Mouse (Mus musculus) neutrophil, adult 5-6 weeks (primary cell): Measurements from ENCODE around the gene Tekt4. TPM values are rescaled to one million over a fixed set of nuclear protein-coding genes. Genes with fewer than 3 reads are reported as not detected.

Experiments
- ATAC-seq: fragments of 151-379, 151-347 bp; 2 replicates; pipeline ENCODE4 v1.8.0; 2017; ENCODE audit warnings: mild to moderate bottlenecking, moderate TSS enrichment; ENCODE audit not compliant: insufficient number of reproducible peaks, poor library complexity, low FRiP score, severe bottlenecking; ENCODE audit errors: extremely low read depth
- total RNA-seq: library from RNA; stranded (forward); fragments of 200-1000 nt; gene quantifications from 2 replicates; pipeline ENCODE4 v1.2.3, GENCODE M21; 2017

Gene Tekt4
- total RNA-seq, 1 experiment from 2014 or later = not detected

DNA sequence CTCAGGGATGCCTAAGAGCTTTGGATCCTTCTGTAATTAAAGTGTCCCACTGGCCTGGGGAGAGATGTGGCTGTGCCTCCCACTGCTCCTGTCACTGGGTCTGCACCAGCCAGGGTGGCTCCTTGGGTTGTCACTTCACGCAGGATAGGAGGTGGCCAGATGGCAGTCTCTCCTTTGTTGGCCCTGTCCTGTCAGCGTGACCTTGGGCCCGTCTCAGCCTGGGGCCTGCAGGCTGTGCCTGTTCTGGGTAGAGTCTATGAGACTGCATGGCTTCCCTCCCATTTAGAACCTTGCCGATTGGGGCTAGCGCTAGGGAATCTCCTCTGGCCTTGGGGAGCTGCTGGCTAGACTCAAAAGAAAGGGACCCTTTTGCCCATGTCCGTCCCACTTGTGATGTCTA, 13.9 kb downstream of the Tekt4 start:
- no peak for ATAC-seq

DNA sequence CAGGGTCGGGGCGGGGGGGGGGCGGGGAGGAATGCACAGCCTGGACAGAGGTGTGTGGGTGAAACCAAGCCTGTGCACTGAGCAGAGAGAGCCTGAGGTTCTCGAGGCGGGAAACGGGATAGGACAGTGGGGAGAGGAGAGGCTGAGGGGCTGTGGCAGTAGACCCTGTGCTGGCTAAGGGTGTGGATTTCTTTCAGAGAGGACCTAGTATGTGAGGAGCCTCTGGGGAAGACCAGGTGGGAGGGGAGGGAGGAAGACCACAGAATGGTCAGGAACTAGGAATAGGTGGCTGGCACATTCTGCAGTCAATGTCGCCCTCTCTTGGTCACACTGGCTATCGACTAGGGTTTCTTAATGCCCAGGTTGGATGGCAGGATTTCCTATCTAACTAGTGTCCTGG, 15.4 kb downstream of the Tekt4 start:
- no peak for ATAC-seq

DNA sequence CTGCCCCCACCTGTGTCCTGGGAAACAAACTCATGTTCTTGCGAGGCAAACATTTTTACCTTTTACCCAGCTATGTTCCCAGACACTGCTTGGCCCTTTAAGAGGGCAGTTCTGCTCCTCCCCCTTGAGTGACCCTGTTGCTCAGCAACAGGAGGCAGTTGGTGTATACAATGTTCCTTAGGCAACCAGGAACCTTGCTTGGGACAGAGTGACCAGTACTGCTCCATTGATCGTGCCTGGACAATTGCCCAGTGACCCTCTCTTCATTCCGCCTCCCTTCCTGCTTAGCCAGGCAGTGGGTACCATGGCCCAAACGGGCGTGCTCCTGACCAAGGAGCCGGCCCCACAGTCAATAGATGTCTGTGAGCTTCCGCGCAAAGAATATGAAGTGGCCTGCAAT, 17.0 kb downstream of the Tekt4 start:
- ATAC-seq = no peak

DNA sequence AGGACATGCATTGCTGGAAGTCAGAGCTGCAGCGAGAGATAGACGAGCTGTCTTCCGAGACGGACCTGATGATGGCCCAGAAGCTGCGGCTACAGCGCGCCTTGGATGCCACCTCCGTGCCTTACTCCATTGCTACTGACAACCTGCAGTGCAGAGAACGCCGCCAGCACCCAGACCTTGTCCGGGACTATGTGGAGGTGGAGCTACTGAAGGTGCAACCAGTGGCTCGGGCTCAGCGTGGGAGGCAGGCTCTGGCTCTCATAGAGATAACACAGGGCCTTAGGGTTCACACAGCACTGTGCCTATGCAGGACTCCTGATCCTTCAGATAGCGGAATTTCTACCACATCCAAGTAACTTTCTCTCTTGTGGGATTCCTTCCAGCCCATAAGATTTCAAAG, 17.6 kb downstream of the Tekt4 start:
- no peak for ATAC-seq

DNA sequence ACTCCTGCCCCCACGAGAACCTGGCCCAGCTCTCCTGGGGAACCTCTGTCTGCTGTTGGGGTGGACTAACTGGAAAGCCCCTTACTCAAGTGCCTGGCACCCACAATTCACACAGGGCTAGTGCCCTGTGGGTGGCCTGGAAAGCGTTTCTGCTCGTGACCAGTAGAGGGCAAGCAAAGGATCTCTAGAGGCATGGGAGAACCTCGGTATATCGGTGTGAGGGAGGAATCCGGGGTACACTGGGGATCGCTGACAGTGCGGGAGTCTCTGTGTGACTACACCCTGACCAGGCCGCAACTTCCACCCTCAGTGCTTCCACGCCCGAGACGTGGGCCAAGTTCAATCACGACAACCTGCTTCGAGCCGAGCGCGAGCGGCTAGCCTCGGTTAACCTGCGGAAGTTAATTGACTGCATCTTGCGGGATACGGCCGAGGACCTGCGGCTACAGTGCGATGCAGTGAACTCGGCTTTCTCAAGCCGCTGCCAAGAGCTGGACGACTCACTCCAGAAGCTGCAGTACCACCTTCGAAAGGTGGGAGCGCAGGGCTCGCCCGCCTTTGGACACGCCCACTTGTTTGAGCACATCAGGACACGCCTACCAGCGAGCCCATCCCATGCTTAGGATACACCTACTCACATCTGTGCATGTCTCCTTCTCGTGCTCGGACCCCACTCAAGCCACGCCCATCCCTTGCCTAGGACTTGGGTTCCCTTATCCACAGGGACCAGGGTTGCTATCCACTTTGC, 20.1 kb downstream of the Tekt4 start:
- peak; percentile 53; the same call in 1 of the 2 replicates for ATAC-seq

DNA sequence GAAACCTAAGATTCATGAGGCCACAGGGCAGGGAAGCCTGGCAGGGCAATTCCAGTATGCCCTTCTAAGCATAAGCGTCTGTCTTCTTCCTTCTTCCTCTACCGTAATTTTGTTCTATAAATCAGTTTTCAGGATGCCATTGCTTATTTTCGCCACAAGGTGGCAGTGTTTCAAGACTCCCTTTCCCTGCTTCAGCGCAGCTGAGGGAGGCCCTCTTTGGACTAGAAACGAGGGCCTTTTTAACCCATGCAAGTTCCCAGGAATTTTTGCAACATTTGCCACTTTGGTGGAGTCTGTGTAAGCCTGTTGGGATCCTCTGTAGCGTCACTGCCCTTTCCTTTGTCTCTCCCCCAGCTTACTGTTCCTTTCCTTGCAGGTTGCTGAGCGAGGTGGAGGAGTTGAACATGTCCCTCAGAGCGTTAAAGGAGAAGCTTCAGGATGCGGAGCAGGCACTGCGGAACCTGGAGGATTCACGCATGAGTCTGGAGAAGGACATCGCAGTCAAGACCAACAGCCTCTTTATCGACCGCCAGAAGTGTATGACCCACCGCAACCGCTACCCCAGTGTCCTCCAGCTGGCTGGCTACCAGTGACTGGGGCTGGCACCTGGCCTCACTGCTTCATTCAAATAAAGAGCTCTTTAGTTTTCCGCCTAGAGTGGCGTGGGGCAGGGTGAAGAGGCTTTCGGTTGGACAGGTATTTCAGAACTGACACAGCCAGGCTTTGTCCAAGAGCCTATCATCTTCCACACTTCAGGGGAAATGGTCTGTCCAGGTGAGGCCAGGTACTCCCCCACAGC, 21.7 kb downstream of the Tekt4 start:
- no peak for ATAC-seq

DNA sequence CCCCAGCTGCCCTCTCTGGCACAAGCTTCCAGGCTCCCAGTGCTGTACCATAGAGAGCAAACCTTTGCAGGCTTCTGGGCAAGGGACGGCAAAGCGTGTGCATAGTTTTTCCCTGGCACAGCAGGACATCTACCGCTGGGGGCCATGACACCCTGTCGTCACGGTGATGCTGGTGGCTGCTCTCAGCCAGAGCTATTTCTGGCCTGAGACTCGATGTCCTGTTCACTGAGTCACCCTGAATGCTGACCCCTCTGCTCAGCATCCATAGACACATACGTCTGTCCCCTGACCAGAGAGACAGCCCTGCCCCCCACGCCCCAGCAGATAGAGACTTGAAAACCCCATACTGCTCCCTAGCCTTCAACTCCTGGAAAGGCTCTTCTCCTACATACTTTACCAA, 25.7 kb downstream of the Tekt4 start:
- ATAC-seq = no peak

DNA sequence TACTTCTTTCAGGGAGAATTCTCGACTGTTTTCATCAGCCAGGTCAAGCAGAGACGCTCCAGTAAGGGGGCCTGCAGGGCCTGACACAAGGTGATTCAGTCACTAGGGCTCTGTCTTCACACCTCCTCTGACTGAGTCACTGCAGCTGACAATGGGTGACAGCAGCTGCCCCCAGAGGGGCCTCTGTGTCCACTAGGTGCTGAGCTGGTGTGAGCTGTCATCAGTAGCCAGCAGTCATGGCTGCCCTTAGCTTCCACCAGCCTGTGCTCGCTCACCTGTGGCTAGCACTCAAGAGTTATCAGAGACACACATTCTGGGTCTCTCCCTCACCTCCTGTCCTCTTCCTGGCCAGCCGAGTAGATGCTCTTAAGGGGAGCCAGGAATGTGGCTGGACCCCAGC, 26.4 kb downstream of the Tekt4 start:
- ATAC-seq = no peak

DNA sequence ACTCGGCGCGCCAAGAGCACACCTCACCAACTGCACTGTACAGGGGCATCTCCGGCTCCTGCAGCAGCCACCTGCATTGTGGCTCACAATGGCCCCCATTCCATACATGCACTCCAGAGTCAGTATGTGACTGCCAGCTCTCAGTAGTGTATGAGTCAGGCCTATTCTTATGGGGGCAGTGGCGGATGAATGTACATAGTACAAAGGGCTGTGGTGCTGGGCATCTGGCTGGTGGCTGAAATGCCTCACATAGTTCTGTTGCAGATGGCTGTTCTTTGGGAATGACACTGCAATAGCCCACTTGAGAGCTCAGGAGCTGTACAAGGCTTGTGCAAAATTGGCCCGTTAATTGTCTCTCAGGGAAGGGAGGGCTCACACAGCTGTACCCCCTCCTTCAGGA, 27.7 kb downstream of the Tekt4 start:
- no peak for ATAC-seq

DNA sequence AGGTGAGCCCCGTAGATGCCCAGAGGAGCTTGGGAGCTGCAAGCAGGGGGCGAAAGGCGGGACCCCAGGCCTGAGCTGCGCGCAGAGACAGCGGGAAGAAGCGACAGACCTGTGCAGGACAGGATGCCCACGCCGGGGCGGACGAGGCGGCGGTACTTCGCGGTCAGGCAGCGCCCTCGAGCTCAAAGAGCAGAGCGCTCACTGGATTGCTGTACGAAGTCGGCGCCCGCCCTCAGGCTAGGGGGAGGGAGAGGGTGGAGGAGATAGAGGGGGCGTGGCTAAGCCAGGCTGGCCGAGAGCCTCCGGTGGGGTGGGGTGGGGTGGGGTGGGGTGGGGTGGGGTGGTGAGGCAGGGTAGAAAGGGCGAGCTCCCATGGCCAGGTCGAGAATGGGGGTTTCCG, 42.6 kb downstream of the Tekt4 start, which contains the start of gene Sstr5:
Gene Sstr5, minus strand, starts transcription at position 276 of the 400 bp plus-strand sequence.
- no peak for ATAC-seq

DNA sequence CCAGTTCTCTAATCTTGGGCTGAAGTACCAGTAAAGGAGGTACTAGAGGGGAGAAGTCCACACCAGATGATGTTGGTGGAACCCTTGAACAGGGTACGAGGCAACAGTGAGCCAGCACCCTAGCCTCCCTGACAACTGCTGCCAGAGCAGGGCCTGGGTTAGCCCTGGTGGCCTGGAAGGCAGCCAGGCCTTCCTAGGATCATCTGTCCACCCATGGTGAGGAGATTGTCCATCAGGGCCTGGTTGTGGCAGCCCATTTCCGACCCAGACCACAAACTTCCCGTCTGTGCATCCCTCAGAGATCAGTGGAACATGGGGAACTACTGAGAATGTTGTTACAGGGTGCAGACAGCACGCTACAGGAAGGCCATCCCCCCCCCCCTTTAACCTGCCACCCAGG, 48.2 kb downstream of the Tekt4 start:
- ATAC-seq = no peak

DNA sequence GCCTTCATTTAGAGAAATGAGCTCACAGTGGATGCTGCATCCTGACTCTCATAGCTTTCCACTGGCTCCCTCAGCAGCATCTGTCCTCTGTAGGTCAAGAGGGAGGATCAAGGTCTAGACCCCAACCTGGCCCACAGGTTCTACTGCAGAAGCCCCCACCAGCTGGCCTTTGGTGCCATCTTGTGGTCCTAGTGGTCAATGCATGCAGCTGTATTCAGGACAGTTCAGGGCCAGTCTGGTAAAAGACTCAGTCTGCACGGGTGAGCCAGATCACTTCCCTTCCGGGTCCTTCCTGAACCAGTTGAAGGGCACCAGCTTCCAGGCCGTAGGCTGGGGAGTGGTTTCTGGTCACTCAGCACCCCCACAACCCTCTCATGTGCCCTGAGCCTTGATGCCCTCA, 53.4 kb downstream of the Tekt4 start:
- no peak for ATAC-seq

DNA sequence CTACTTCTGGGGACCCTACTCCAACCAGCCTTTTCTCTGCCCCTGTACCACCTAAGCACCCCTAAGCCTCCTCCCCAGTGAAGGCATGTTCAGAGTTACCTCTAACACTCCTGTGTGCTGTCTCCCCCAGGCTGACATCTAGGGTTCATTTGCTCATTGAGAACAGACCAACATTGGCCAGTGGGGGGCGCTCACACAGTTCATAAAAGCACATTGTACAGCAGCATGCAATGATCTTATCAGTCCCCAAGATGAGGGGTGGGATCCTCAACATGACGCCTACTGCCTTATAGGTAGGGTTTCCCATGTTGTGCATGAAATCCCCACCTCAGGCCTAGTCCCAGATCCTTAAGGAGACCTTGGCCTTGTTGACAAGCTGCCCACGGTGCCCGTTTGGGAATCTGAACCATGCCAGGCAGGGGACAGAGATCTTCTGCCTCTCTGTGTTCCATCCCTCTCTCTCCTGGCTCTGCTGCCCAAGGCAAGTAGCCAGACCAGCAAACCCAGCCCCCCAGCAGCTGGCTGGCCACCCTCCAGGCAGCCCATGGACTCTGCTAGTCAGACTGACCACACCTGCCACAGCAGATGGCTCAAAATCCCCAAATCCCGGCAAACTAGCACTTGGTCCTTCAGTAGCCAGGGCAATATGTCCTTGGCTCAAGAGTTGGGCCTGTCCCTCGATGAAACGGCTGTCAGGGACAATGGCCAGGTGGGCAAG, 54.6 kb downstream of the Tekt4 start:
- ATAC-seq = no peak

DNA sequence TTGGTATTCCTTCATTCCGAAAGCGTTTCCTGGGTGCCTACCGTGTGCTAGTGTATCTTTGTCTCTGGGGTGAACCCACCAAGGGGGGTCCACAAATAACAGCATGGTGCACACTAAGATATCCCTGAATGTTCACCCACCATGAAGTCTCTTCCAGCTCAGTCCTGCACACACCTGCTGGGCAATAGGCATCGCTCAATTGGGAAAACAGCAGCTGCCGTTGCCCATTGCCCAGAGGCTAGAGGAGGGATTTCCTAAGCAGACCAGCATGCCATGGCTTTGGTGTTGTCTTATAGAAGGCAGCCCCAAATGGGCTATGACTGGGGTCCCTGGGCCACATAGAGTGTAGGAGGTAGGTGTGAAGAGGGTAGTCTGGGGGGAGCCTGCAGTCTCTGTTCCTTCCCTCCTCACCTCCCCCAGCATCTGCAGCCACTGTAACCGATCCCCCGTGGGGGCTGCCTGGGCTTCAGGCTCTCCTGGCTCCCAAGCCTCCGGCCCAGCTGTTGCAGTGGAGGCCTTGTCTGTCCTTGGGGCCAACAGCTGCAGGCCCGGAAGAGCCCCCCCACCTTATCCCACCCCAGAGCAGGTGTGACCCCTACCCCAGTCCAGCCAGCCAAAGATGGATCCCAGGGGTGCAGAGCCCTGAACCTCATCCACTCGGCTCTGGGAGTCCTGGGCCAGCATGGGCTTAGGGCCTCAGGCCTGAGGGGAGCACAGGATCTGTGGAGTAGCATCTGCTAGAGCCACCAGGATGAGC, 55.8 kb downstream of the Tekt4 start:
- no peak for ATAC-seq

DNA sequence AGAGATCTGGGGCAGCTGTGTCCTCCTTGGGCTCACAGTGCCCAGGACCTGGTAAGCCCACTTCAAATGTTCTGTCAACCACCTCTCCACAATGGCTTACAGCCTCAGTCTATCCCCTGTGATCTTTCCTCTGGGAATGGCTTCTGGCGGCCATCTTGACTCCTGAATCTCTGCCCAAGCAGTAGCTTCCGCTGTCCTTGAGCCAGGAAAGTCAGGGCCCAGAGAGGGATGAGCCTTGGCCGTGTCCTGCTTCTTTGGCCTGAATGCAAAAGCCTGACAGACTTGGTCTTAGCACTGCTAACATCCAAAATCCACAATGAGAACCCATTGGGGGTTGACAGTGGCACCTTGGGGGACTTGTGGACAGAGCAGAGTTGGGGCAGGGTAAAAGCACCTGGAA, 57.5 kb downstream of the Tekt4 start:
- no peak for ATAC-seq

DNA sequence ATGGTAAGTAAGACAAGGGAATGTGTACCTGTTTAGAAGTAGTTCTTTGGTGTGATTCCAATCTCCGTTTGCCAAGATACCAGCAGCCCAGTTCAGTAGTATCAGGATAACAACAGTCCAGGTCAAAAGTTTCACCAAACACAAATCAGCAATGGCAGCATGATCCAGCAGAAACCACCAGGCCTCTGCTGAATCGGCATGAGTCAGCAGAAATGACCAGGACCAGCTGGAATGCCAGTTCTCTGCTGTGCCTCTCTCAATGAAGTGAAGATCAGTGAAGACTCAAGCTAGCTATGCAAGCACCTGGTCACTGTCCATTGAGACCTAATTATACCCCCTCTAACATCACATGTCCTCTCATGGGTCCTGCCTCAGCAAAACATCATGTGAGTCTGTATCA, 59.6 kb downstream of the Tekt4 start:
- no peak for ATAC-seq

DNA sequence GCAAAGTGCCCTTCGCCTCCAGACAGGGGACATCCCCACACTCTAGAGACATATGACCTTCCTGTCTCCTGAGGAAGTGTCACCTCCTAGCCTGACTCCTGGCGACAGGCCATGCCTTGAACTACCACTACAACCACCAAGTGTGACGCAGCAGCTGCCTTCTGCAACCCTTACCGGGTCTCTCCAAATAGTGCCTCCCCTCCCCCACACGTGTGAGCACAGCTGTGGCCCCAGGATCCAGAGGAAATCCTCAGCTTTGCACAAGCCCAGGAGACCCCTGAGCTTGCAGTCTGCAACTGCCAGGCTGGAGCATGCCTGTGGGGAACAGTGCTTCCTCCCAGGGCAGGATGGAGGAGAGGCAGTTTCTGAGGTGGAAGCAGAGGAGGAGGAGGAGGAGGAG, 61.9 kb downstream of the Tekt4 start:
- ATAC-seq = no peak

DNA sequence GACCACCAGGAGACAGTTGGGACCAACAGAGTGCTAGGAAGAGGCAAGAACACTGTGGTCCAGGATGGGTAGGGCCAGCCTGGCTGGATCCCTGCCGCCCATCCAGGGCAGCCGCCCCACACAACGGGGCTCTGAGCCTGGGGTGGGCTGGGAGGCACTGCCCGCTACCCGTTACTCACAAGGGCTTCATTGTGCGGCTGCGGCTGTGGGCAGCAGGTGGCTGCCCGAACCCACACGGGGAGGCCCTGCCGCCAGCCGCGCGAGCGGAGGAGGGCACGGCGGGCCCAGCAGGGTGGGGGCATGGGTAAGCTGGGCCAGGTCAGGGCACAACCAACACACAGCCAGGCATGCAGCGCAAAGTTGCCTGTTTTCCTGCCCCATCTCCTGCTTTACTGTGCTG, 63.7 kb downstream of the Tekt4 start:
- no peak for ATAC-seq

DNA sequence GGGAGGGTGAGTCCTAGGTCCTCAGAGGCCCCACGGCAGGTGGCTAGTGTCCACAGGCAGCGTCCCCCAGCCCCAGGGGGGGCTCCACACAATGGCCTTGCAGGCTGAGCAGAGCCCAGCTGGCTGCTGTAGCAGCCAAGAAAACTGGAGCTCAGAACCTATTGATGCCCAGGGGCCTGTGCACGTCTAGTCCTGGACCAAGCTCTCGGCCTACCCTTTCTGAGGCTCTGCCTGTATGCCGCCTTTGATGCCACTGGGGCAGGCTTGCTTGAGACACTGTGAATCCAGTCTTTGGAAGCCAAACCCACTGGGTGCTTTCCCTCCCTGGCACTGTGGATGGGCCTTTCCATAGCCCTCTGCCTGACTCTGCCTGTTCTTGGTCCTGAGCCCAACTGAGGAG, 65.1 kb downstream of the Tekt4 start:
- no peak for ATAC-seq
